Mouse (Mus musculus) myocyte (in vitro differentiated cells): Measurements from ENCODE around the gene Abca1. TPM values are rescaled to one million over a fixed set of nuclear protein-coding genes. Genes with fewer than 3 reads are reported as not detected.

Experiments used
- H3K27me3 ChIP-seq: one replicate; pipeline ENCODE4 v1.6.1; 2011; ENCODE audit not compliant: control insufficient read depth, insufficient read depth, insufficient read length
- H3K36me3 ChIP-seq: one replicate; pipeline ENCODE4 v1.6.1; 2011; ENCODE audit not compliant: control insufficient read depth, insufficient read depth
- H3K4me2 ChIP-seq: one replicate; pipeline ENCODE4 v1.6.1; 2011; ENCODE audit warnings: low read depth, control low read depth
- H3K4me3 ChIP-seq: one replicate; pipeline ENCODE4 v1.5.1; 2011; ENCODE audit warnings: mild to moderate bottlenecking, control low read depth, moderate library complexity
- H3K79me2 ChIP-seq: one replicate; pipeline ENCODE4 v1.6.1; 2011; ENCODE audit not compliant: control insufficient read depth, insufficient read depth
- H3ac ChIP-seq: one replicate; pipeline ENCODE4 v1.6.1; 2011; ENCODE audit not compliant: control insufficient read depth, insufficient read length
- CEBPB ChIP-seq: IDR thresholded peaks from 2 replicates; pipeline ENCODE4 v1.6.1; 2011; ENCODE audit warnings: mild to moderate bottlenecking, moderate library complexity; ENCODE audit not compliant: poor library complexity, insufficient read depth, severe bottlenecking
- E2F4 ChIP-seq: IDR thresholded peaks from one replicate; pipeline ENCODE4 v1.6.1; 2011; ENCODE audit warnings: mild to moderate bottlenecking, control low read depth, moderate library complexity; ENCODE audit not compliant: insufficient read depth
- MAX ChIP-seq: IDR thresholded peaks from one replicate; pipeline ENCODE4 v1.6.1; 2011; ENCODE audit warnings: low read depth, mild to moderate bottlenecking, control low read depth
- MYOD1 ChIP-seq, 3 experiments: IDR thresholded peaks; one replicate each; pipeline ENCODE4 v1.6.1; 2011; ENCODE audit warnings: control low read depth in 2 of 3, low read depth in 2 of 3, mild to moderate bottlenecking in 2 of 3, moderate library complexity in 1 of 3; ENCODE audit not compliant: insufficient read length in 2 of 3, control insufficient read depth in 1 of 3
- MYOG ChIP-seq, 3 experiments: IDR thresholded peaks; one replicate each; pipeline ENCODE4 v1.6.1; 2011; ENCODE audit warnings: control low read depth in 2 of 3, low read depth in 2 of 3, mild to moderate bottlenecking in 2 of 3; ENCODE audit not compliant: insufficient read length in 2 of 3, control insufficient read depth in 1 of 3, insufficient read depth in 1 of 3
- POLR2A ChIP-seq: IDR thresholded peaks from one replicate; pipeline ENCODE4 v1.6.1; 2011; ENCODE audit warnings: low read depth, mild to moderate bottlenecking, control low read depth, moderate library complexity; ENCODE audit not compliant: insufficient read length
- POLR2AphosphoS2 ChIP-seq: IDR thresholded peaks from one replicate; pipeline ENCODE4 v1.6.1; 2011; ENCODE audit warnings: low read depth, control low read depth; ENCODE audit not compliant: insufficient read length
- REST ChIP-seq: IDR thresholded peaks from one replicate; pipeline ENCODE4 v1.6.1; 2011; ENCODE audit warnings: mild to moderate bottlenecking, control low read depth, moderate library complexity; ENCODE audit not compliant: insufficient read depth, insufficient read length
- SRF ChIP-seq: IDR thresholded peaks from one replicate; pipeline ENCODE4 v1.6.1; 2011; ENCODE audit warnings: low read depth; ENCODE audit not compliant: control insufficient read depth, insufficient read length
- TCF12 ChIP-seq: IDR thresholded peaks from one replicate; pipeline ENCODE4 v1.6.1; 2011; ENCODE audit warnings: mild to moderate bottlenecking, control low read depth; ENCODE audit not compliant: poor library complexity, insufficient read depth, severe bottlenecking
- TCF3 ChIP-seq: IDR thresholded peaks from one replicate; pipeline ENCODE4 v1.6.1; 2011; ENCODE audit warnings: low read depth, control low read depth; ENCODE audit not compliant: insufficient read length
- USF1 ChIP-seq: IDR thresholded peaks from one replicate; pipeline ENCODE4 v1.6.1; 2011; ENCODE audit warnings: low read depth, mild to moderate bottlenecking, control low read depth, moderate library complexity
- polyA plus RNA-seq: library from polyadenylated mRNA; unstranded; fragments of >200 nt; fragmentation: generic; extraction: Trizol; gene quantifications from one replicate; pipeline ENCODE4 v1.2.1, GENCODE M21; 2012; ENCODE audit warnings: missing spikeins

The Abca1 gene
- polyA plus RNA-seq, 1 experiment: 0.68 TPM

DNA sequence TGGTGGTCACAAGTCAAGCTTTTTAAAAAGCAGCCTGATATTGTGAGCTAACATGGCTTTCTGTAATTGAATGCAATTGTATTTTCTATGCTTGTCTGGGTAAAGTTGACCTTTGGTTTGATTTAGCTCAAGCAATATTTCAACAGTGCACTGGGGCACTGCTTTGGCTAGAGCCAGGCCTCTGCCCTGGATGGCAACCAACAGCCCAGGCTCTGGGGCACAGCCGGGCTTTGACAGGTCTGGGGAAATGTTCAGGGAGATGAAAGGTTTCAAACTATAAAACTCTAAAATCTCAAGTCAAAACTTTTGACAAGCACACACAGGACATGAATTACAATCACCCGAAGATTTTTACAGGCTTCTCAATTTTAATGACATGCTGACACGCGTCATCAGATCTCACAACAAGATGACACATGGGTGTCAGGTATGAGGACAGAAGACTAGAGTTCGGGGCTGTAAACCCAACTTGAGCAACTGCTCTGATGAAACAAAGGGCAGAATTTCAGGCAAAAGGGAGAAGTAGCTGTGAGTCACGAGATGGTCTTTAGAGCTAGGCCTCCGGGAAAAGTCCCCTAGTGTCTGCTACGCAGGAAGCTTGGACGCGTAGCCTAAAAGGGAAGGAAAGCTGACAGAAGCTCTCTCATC lies 39.5 kb downstream of the Abca1 start:
- Histone ChIP-seq H3K4me3 (no peak overlapping the region), H3K79me2 (no peaks in the 10 kb centered on the region), H3K36me3 (no peaks in the 10 kb centered on the region), H3ac (no peak overlapping the region), H3K4me2 (no peak overlapping the region), H3K27me3 (peaks cover 22% of the 10 kb centered on the region)
- TF ChIP-seq SRF (no peak), E2F4 (no peak), REST (no peak), TCF12 (no peak), MYOG (IDR thresholded peaks at IDR 0.05; ENCODE audit: control insufficient read depth in 1 of 3, insufficient read depth in 1 of 3, insufficient read length in 2 of 3, low read depth in 2 of 3) (no peak), USF1 (no peak), TCF3 (no peak), POLR2A (no peak), CEBPB (no peak), MAX (no peak), POLR2AphosphoS2 (no peak), MYOD1 (IDR thresholded peaks at IDR 0.05; ENCODE audit: control insufficient read depth in 1 of 3, insufficient read length in 2 of 3, low read depth in 2 of 3) (no peak)

DNA sequence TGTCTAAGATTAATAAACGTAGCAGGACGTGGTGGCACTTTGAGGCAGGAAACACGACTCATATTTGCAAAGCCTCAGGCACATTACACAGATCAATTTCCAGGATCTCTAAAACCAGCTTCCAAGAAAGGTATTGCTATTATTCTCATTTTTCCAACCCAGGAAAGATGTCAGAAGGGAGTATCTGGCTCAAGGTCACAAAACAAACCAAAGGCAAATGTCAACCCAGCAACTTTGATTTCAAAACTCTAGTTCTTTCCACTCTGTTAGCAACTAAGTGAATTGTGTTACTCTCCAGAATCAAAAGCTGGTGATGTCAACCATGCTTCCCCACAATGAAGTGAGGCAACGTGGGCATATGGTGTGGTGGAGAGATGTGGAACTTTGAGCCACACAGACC lies 41.1 kb downstream of the Abca1 start:
- no peak overlapping the region for H3ac ChIP-seq
- H3K4me3 ChIP-seq: no peak overlapping the region
- H3K27me3 ChIP-seq: peaks cover 14% of the 10 kb centered on the region
- no peaks in the 10 kb centered on the region for H3K36me3 ChIP-seq
- TF ChIP-seq TCF3 (no peak), POLR2A (no peak), USF1 (no peak), TCF12 (no peak), MAX (no peak), MYOD1 (IDR thresholded peaks at IDR 0.05; ENCODE audit: control insufficient read depth in 1 of 3, insufficient read length in 2 of 3, low read depth in 2 of 3) (no peak), SRF (no peak), REST (no peak), MYOG (IDR thresholded peaks at IDR 0.05; ENCODE audit: control insufficient read depth in 1 of 3, insufficient read depth in 1 of 3, insufficient read length in 2 of 3, low read depth in 2 of 3) (no peak)
- H3K4me2 ChIP-seq: no peak overlapping the region
- H3K79me2 ChIP-seq: no peaks in the 10 kb centered on the region

DNA sequence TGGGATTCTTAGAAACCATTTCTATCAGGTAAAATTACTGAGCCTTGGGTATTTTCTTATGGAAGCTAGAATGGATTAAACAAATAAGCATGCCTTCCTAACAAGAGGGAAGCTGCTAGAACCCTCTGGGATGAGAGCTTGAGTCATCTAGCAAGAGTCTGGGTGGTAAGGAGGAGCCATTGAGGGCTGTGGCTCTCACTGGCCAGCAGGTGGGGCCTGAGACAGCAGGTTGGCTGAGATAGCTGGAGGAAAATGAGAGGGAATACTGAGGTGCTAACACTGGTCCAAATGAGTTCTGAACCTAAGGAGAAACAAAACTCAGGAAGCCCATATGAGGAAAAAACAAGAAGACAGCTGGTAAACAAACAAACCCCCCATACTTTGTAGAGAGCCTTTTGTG lies 42.1 kb downstream of the Abca1 start:
- Histone ChIP-seq H3K36me3 (no peaks in the 10 kb centered on the region), H3K79me2 (no peaks in the 10 kb centered on the region), H3K4me2 (no peak overlapping the region), H3ac (no peak overlapping the region), H3K27me3 (peaks cover 4% of the 10 kb centered on the region), H3K4me3 (no peak overlapping the region)
- TF ChIP-seq TCF3: no peak
- no peak for TF ChIP-seq CEBPB
- no peak for TF ChIP-seq MYOG (IDR thresholded peaks at IDR 0.05; ENCODE audit: control insufficient read depth in 1 of 3, insufficient read depth in 1 of 3, insufficient read length in 2 of 3, low read depth in 2 of 3)
- TF ChIP-seq POLR2A: no peak
- TF ChIP-seq SRF: no peak
- TF ChIP-seq MYOD1 (IDR thresholded peaks at IDR 0.05; ENCODE audit: control insufficient read depth in 1 of 3, insufficient read length in 2 of 3, low read depth in 2 of 3): no peak
- no peak for TF ChIP-seq USF1
- TF ChIP-seq MAX: no peak
- no peak for TF ChIP-seq POLR2AphosphoS2
- TF ChIP-seq TCF12: no peak
- TF ChIP-seq REST: no peak
- no peak for TF ChIP-seq E2F4

DNA sequence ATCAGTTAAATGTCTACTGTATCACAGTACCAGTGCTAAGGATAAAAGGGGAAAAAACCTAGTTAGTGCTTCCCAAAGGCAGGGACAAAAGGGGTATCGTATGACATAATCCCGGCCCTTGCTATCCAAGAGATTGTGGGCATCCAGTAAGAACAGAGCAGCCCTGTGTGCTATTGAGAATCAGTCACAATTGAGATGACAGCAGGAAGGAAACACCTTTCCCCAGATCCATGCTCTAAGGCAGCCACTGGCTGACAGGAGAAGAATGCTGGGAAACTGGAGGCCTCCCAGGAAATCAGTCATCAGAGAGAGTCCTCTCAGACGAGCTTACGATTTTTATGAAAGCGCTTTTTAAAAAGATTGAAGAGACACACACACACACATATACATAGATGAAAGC lies 42.6 kb downstream of the Abca1 start:
- Histone ChIP-seq H3K4me2 (no peak overlapping the region), H3ac (no peak overlapping the region), H3K4me3 (no peak overlapping the region), H3K79me2 (no peaks in the 10 kb centered on the region), H3K27me3 (peaks cover under 1% of the 10 kb centered on the region), H3K36me3 (no peaks in the 10 kb centered on the region)
- TF ChIP-seq SRF: no peak
- TF ChIP-seq REST: no peak
- TF ChIP-seq TCF3: no peak
- no peak for TF ChIP-seq MYOD1 (IDR thresholded peaks at IDR 0.05; ENCODE audit: control insufficient read depth in 1 of 3, insufficient read length in 2 of 3, low read depth in 2 of 3)
- TF ChIP-seq POLR2AphosphoS2: no peak
- TF ChIP-seq POLR2A: no peak
- no peak for TF ChIP-seq TCF12
- no peak for TF ChIP-seq MYOG (IDR thresholded peaks at IDR 0.05; ENCODE audit: control insufficient read depth in 1 of 3, insufficient read depth in 1 of 3, insufficient read length in 2 of 3, low read depth in 2 of 3)

DNA sequence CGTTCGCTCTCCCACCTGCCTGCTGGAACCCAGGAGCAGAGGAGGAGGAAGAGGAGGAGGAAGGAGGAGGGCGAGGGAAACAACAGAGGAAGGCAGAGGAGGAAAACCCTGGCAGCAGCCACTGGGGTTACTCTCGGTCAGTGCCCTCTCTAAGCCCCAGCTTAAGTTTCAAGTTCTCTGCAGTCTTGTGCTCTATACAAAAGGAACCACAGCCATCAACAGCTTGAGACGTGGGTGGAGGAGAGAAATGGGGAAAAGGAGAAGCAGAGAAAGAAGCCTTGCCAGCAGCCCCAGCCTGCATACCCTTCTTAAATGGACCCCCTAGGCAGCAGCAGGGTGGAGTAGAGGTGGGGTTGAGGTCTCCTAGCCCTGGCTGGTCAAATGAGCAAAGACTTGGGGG lies 43.8 kb downstream of the Abca1 start:
- H3K27me3 ChIP-seq: no peaks in the 10 kb centered on the region
- no peaks in the 10 kb centered on the region for H3K36me3 ChIP-seq
- no peak overlapping the region for H3K4me3 ChIP-seq
- no peak overlapping the region for H3K4me2 ChIP-seq
- H3K79me2 ChIP-seq: no peaks in the 10 kb centered on the region
- TF ChIP-seq MYOD1 (IDR thresholded peaks at IDR 0.05; ENCODE audit: control insufficient read depth in 1 of 3, insufficient read length in 2 of 3, low read depth in 2 of 3) (no peak), MAX (no peak), POLR2A (no peak), TCF3 (no peak), POLR2AphosphoS2 (no peak), SRF (no peak), E2F4 (no peak), USF1 (no peak), REST (no peak), TCF12 (no peak), MYOG (IDR thresholded peaks at IDR 0.05; ENCODE audit: control insufficient read depth in 1 of 3, insufficient read depth in 1 of 3, insufficient read length in 2 of 3, low read depth in 2 of 3) (no peak), CEBPB (no peak)
- no peak overlapping the region for H3ac ChIP-seq
